Comparison of ENCODE assay signal across 29 mouse cellular contexts in genomic region chr11:120107796-120108195, GRCm38 (mm10). TPM values are rescaled to one million over a fixed set of nuclear protein-coding genes. Genes with fewer than 3 reads are reported as not detected.
A peak's percentile ranks its signal among the peaks of the same experiment; 100 is the strongest.
DNase-seq lines count a peak whose midpoint lies in the region; ATAC-seq and TF ChIP-seq lines count a peak whose summit lies in the region.
"Had no signal": no experiment of that assay in that cellular context is flagged by ENCODE, and none has a peak within 500 bp of the region (broad histone marks: within the 10 kb centered on the region; RNA-seq: fewer than 3 reads in every experiment).

No protein-coding gene starts in this region.

- TF ChIP-seq POLR2A in kidney, adult 2 months (IDR thresholded peaks at IDR 0.05; ENCODE audit: low read depth, low read length) = no peak

- H3K9me3 ChIP-seq in kidney, embryonic 15.5 days (replicated peaks) = no peaks in the 10 kb centered on the region
- H3K9me3 ChIP-seq in hindbrain, embryonic 14.5 days (ENCODE audit: control insufficient read depth, low read length) = no peaks in the 10 kb centered on the region
- H3K9me3 ChIP-seq: forebrain, embryonic 12.5 days; heart, embryonic 13.5 days; liver, embryonic 15.5 days; lung, embryonic 15.5 days; midbrain, embryonic 12.5 days; neural tube, embryonic 13.5 days had no signal

- H3K4me2 ChIP-seq in kidney, embryonic 15.5 days = no peak overlapping the region
- H3K4me2 ChIP-seq in hindbrain, embryonic 14.5 days (replicated peaks) = no peak overlapping the region
- H3K4me2 ChIP-seq: forebrain, embryonic 12.5 days; heart, embryonic 13.5 days; liver, embryonic 15.5 days; lung, embryonic 15.5 days; midbrain, embryonic 12.5 days; neural tube, embryonic 13.5 days had no signal

- WGBS in kidney, adult 2 months = 40% methylated on average over 9 of the region's 9 CpGs
- WGBS in kidney, embryonic 15.5 days = 69% methylated on average over 9 of the region's 9 CpGs
- WGBS in hindbrain, embryonic 14.5 days = 82% methylated on average over 9 of the region's 9 CpGs

- no peak overlapping the region for H3K4me3 ChIP-seq in kidney, adult 2 months (ENCODE audit: insufficient read depth, low read depth, low read length)
- H3K4me3 ChIP-seq in kidney, embryonic 15.5 days (replicated peaks) = no peak overlapping the region
- no peak overlapping the region for H3K4me3 ChIP-seq in hindbrain, embryonic 14.5 days (replicated peaks; ENCODE audit: low read length)
- H3K4me3 ChIP-seq: erythroblast, embryonic 14.5 days; forebrain, embryonic 12.5 days; heart, embryonic 13.5 days; liver, embryonic 15.5 days; lung, embryonic 15.5 days; midbrain, embryonic 12.5 days; neural tube, embryonic 13.5 days had no signal

- H3K27me3 ChIP-seq in kidney, adult 2 months (replicated peaks; ENCODE audit: control insufficient read depth, insufficient read depth, low read length) = no peaks in the 10 kb centered on the region
- H3K27me3 ChIP-seq in kidney, embryonic 15.5 days = no peaks in the 10 kb centered on the region
- H3K27me3 ChIP-seq in hindbrain, embryonic 14.5 days (ENCODE audit: control insufficient read depth, insufficient read depth, low read length) = no peaks in the 10 kb centered on the region
- H3K27me3 ChIP-seq: CH12.LX; forebrain, embryonic 12.5 days; heart, embryonic 13.5 days; liver, embryonic 15.5 days; lung, embryonic 15.5 days; midbrain, embryonic 12.5 days; neural tube, embryonic 13.5 days had no signal

- ATAC-seq in frontal cortex, adult (ENCODE audit: low TSS enrichment) = 0 out of 2 replicates have a peak, but pooled peaks have one; percentile 13
- no peak for ATAC-seq in kidney, embryonic 15.5 days (replicated peaks; ENCODE audit: low FRiP score)
- no peak for ATAC-seq in hindbrain, embryonic 14.5 days (ENCODE audit: low FRiP score)
- ATAC-seq: activated CD4-positive, CD25-positive, alpha-beta regulatory T cell, adult 4 months; forebrain, postnatal 0 days; hindbrain, embryonic 16.5 days had no signal

- peaks cover 14% of the 10 kb centered on the region for H3K4me1 ChIP-seq in kidney, adult 2 months (ENCODE audit: control insufficient read depth, insufficient read depth, low read length)
- peaks cover 34% of the 10 kb centered on the region for H3K4me1 ChIP-seq in kidney, embryonic 15.5 days
- no peaks in the 10 kb centered on the region; the same call in 1 of the 2 replicates for H3K4me1 ChIP-seq in hindbrain, embryonic 14.5 days (replicated peaks; ENCODE audit: control insufficient read depth, insufficient read depth, low read length)
- H3K4me1 ChIP-seq: forebrain, embryonic 12.5 days had no signal

- peak overlapping the region; percentile 24 for H3K27ac ChIP-seq in kidney, adult 2 months (ENCODE audit: insufficient read depth, low read depth, low read length)
- no peak overlapping the region; the same call in 1 of the 2 replicates for H3K27ac ChIP-seq in kidney, embryonic 15.5 days
- no peak overlapping the region for H3K27ac ChIP-seq in hindbrain, embryonic 14.5 days
- H3K27ac ChIP-seq: forebrain, embryonic 12.5 days; heart, embryonic 13.5 days; liver, embryonic 15.5 days; lung, embryonic 15.5 days; midbrain, embryonic 12.5 days; neural tube, embryonic 13.5 days had no signal

- no peak overlapping the region for H3K9ac ChIP-seq in kidney, embryonic 15.5 days
- no peak overlapping the region for H3K9ac ChIP-seq in hindbrain, embryonic 14.5 days
- H3K9ac ChIP-seq: forebrain, embryonic 12.5 days; forebrain, postnatal 0 days; heart, embryonic 13.5 days; liver, embryonic 15.5 days; lung, embryonic 15.5 days; midbrain, embryonic 12.5 days; neural tube, embryonic 13.5 days had no signal

- TF ChIP-seq CTCF in kidney, adult 2 months (conservative IDR thresholded peaks at IDR 0.05; ENCODE audit: insufficient read depth, insufficient read length, low read depth, low read length) = no peak

- DNase-seq in frontal cortex, adult 2 months (ENCODE audit: extremely low spot score in 1 of 2, low spot score in 1 of 2) = no peak
- peak; percentile 64 for DNase-seq in kidney, adult 2 months
- peak; percentile 29 for DNase-seq in brain, adult 2 months (ENCODE audit: low read depth, low spot score)
- peak; percentile 58 to 76 for DNase-seq in kidney, postnatal 36 days
- DNase-seq in hindbrain, embryonic 14.5 days (ENCODE audit: low spot score) = no peak
- DNase-seq: adrenal gland, adult 2 months; adrenal gland, postnatal 36 days; cerebellum, adult 2 months; cerebellum, postnatal 14 days; forebrain, postnatal 0 days; gastrocnemius, postnatal 14 days; heart, postnatal 10 days; layer of hippocampus, postnatal 36 days; left cerebral cortex, postnatal 4 days; right cerebral cortex, postnatal 4 days; thymus, adult 2 months; thymus, postnatal 4 days had no signal

- H3K36me3 ChIP-seq in kidney, adult 2 months (ENCODE audit: control insufficient read depth, insufficient read depth, low read length) = no peaks in the 10 kb centered on the region; the same call in 1 of the 2 replicates
- peaks cover 73% of the 10 kb centered on the region for H3K36me3 ChIP-seq in kidney, embryonic 15.5 days
- peaks cover 50% of the 10 kb centered on the region for H3K36me3 ChIP-seq in hindbrain, embryonic 14.5 days (replicated peaks; ENCODE audit: control insufficient read depth, insufficient read depth)

RNA-seq across cellular contexts. Expression of gene Ndufaf8, which starts 9.1 kb away (rescaled TPM):
- 42.3 and 46.2 TPM in 2 replicates for polyA plus RNA-seq in frontal cortex, adult 2 months (2012; rRNA removed)
- polyA plus RNA-seq in kidney, adult 2 months (2012; rRNA removed) = 77.7 and 79.3 TPM in 2 replicates
- 83.0 and 90.1 TPM in 2 replicates for polyA plus RNA-seq in kidney, embryonic 15.5 days (2015; fragmentation: Nextera tagmentation; extraction: Ambion mirVana)
- 47.5 and 62.8 TPM in 2 replicates for polyA plus RNA-seq in hindbrain, embryonic 14.5 days (2014; fragmentation: Nextera tagmentation; extraction: Ambion mirVana)

RNA-seq across cellular contexts. Expression of gene Tepsin, which starts 9.3 kb away (rescaled TPM):
- 31.1 and 35.6 TPM in 2 replicates for polyA plus RNA-seq in frontal cortex, adult 2 months (2012; rRNA removed)
- polyA plus RNA-seq in kidney, adult 2 months (2012; rRNA removed) = 28.5 and 35.6 TPM in 2 replicates
- 19.5 and 22.4 TPM in 2 replicates for polyA plus RNA-seq in kidney, embryonic 15.5 days (2015; fragmentation: Nextera tagmentation; extraction: Ambion mirVana)
- polyA plus RNA-seq in hindbrain, embryonic 14.5 days (2014; fragmentation: Nextera tagmentation; extraction: Ambion mirVana) = 17.7 and 20.1 TPM in 2 replicates

RNA-seq across cellular contexts. Expression of gene Cep131, which starts 21.2 kb away (rescaled TPM):
- polyA plus RNA-seq in frontal cortex, adult 2 months (2012; rRNA removed) = 38.8 and 43.4 TPM in 2 replicates
- polyA plus RNA-seq in kidney, adult 2 months (2012; rRNA removed) = 5.8 and 6.8 TPM in 2 replicates
- polyA plus RNA-seq in kidney, embryonic 15.5 days (2015; fragmentation: Nextera tagmentation; extraction: Ambion mirVana) = 23.7 and 27.7 TPM in 2 replicates
- polyA plus RNA-seq in hindbrain, embryonic 14.5 days (2014; fragmentation: Nextera tagmentation; extraction: Ambion mirVana) = 27.8 and 28.1 TPM in 2 replicates

RNA-seq across cellular contexts. Expression of gene Slc38a10, which starts 43.4 kb away (rescaled TPM):
- polyA plus RNA-seq in frontal cortex, adult 2 months (2012; rRNA removed) = 62.5 and 62.6 TPM in 2 replicates
- polyA plus RNA-seq in kidney, adult 2 months (2012; rRNA removed) = 151 and 178 TPM in 2 replicates
- polyA plus RNA-seq in kidney, embryonic 15.5 days (2015; fragmentation: Nextera tagmentation; extraction: Ambion mirVana) = 109 and 115 TPM in 2 replicates
- polyA plus RNA-seq in hindbrain, embryonic 14.5 days (2014; fragmentation: Nextera tagmentation; extraction: Ambion mirVana) = 92.9 and 93.8 TPM in 2 replicates

Comparison
In these comparisons a context has a peak if more than half of its experiments do, and no peak if none do; other contexts are left out.
1. DNase-seq: peak in kidney, adult 2 months (single experiment), brain, adult 2 months (single experiment) and kidney, postnatal 36 days (2 of 2); none in frontal cortex, adult 2 months (0 of 2) and hindbrain, embryonic 14.5 days (single experiment).